Mouse (Mus musculus): ENCODE results near the gene Mmab.
A peak's percentile ranks its signal among the peaks of the same experiment; 100 is the strongest.

Mmab gene

DNA sequence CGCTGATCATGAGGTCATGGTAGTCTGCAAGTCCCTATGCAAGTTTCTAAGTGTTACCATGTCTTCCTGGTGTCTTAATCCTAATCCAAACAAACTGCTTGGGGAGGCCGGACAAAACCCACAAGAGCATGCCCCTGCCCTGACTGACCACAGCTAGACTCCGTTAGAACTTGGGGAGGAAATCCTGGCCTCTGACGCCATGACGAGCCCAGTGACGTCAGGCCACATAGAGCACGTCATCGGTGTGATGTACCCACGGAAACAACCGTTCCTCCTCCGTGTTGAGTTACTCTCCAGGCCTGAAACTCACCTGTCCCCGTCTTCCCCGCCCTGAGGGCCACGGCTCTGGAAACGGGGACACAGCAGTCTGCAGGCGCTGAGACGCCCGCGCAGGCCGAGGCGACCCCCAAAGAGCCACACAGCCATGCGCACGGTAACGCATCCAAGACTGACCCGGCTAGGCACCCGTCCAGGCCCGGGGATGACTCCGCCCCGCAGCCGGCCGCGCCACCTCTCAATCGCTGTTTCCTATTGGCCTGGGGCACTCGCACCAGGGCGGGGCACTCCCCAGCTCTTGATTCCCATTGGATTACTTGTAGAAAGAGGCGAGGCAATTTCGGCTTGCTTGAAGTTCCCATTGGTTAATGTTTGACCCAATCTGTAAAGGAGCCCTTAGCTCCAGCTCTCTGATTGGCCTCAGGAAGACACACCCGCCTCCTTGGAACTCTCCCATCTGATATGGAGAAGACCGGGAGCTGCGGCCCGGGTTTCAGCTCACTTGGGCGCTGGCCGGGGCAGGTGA lies at the start of gene Mmab, which contains the start of gene Mvk:
Gene Mmab (minus strand): TSS at position 495 of the 802 bp plus-strand sequence.
Gene Mvk (plus strand): TSS at position 704 of the 802 bp plus-strand sequence.
- DNase-seq (ENCODE audit: low read depth) = peak; percentile 98

DNA sequence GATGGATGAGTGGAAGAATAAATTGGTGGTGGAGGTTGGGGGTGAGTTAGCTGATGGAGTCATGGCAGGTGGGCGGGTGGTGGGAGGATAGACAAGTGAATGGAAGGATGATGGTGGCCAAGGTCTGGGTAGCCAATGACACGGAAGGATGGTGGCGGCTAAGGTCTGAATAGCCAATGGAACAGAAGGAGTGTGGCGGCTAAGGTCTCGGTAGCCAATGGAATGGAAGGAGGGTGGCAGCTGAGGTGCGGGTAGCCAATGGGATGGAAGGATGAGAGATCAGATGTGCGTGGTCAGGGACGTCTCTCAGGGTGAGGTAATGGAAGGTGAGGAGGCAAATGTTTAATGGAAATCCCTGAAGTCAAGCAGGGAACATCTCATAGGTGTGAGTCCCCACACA lies 46.4 kb upstream of the Mmab start:
- no peak for DNase-seq (ENCODE audit: low read depth)

DNA sequence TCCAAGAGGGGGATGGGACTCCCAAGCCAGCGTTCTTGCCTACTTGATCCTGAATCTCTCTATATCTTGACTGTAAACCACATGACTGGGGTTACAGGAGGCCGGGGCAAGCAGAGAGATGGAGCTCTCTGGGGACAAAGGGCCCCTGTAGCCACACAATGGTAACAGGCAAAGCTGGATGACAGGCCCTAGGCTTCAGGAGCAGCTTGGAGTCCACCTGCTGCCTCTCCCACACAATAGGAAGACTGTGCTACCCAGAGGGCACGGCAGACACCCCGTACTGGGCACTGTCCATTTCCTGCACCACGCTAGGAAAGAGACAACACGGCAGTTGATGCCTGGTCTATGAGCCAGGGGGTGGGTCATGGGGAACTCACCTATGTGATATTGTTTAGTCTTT lies 45.7 kb upstream of the Mmab start:
- DNase-seq (ENCODE audit: low read depth) = no peak

DNA sequence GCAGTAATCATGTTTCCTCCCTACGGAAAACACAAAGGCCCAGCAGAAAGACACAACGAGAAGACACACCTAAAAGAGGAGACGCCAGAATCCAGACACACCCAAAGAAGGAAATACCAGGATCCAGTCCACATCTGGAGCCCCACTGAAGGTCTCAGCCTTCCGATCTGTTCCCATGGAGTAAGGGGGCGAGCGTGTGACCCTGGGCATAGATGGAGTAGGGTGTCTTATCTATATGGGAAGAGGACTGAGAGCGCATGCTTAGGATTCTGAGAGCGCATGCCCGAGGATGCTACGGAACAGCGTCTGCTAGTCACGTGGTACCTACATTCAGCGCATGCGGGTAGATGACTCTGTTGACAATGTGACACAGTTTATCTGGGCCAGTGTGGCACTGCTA lies 41.8 kb upstream of the Mmab start:
- DNase-seq (ENCODE audit: low read depth) = no peak

DNA sequence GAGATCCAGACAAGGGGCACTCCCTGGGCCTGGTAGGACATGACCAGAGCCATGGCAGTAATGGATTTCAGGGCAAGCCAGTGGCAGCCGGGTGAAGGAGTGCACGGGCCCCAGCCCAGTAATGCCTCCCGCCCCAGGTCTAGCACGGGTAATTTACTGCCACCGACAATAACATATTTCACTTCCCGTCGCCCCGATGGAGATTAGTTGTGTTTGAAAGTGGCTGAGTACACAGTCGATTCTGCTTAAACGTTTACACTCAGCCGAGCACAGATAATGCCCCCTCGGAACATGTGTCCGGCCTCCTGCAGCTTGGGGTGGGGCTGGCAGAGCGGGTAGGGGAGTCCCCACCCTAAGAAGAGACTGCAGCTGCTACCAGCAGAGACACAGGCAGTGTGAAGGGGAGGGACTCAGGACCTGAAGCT lies 38.7 kb upstream of the Mmab start:
- DNase-seq (ENCODE audit: low read depth) = no peak

DNA sequence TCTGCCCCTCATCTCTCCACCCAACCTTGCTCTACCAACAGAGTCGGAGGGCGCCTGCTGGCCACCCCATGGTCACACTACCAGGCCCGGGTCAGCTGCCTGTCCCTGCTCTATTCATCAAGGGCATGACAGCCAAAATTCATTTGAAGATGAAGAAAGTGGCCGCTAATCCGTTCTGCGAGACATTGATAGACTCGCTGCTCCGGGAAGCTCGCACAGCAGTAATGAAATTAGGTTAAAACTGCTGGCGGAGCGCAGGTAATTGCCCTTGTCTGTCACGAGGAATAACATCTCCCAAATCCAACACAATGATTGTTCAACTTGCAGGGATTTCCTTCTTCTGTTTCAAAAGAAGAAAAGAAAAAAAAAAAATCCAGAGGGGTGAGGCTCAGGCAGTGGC lies 34.4 kb upstream of the Mmab start:
- no peak for DNase-seq (ENCODE audit: low read depth)

DNA sequence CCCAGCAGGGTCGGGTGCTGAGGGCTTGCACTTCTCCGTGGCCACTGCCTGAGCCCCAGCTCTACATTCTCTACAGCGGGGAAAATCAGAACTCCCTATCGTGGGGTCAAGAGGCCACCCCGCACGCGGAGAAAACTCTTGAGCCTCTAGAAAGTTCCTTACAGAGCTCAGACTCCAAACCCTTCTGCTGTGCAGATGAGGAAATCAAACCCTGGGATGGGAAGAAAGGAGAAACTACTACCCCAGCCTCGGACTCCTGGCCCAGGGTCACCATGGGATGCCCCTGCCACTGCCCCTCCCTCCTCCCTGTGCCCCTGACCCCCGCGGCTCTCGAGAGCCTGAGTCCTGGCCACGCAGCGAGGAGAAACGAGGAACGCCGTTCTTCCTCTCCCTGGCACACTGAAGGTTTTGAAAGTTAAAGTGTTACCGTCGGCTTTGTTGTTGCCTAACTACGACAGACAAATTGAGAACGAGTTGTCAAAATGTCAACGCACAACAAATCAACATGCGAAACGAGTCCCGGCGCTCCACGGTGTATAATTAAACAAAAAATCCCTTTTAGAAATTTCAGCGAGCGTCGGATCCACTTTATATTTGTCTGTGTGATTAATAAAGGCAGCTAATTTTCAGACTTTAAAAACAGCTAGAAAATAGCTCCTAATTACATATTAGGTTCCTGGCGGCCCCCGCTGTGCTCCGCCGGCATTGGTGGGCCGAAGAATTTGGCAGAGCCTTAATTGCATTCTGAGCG lies 31.1 kb upstream of the Mmab start:
- no peak for DNase-seq (ENCODE audit: low read depth)

DNA sequence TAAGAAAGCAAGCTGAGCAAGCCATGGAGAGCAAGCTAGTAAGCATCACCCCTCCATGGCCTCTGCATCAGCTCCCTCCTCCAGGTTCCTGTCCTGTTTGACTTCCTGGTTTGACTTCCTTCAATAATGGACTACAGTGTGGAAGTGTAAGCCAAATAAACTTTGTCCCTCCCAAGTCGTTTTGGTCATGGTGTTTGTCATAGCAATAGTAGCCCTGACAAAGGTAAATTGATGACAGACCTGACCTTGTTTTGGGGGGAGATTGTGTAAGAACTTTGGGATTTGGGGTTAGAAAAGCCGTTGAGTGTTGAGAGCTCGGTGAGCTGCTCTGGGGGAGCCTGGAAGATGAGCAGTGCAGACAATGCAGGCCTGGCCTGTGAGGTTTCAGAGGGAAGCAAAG lies 26.5 kb upstream of the Mmab start:
- no peak for DNase-seq (ENCODE audit: low read depth)

DNA sequence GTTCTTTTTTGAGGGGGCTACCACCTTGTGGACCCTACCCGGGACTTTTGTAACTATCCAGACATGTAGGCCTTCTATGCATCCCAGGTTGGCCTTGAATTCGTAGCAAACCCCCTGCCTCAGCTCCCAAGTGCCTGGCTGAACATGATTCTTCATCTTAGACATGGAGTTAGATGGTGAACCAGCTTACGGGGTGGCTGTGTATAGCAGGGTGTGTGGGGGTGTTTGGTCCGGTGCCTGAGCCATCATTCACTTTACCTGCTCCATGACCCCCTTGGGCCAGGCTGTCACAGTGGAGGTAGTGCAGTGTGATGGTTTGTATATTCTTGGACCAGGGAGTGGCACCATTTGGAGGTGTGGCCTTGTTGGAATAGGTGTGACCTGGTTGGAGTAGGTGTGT lies 24.1 kb upstream of the Mmab start:
- DNase-seq (ENCODE audit: low read depth) = no peak

DNA sequence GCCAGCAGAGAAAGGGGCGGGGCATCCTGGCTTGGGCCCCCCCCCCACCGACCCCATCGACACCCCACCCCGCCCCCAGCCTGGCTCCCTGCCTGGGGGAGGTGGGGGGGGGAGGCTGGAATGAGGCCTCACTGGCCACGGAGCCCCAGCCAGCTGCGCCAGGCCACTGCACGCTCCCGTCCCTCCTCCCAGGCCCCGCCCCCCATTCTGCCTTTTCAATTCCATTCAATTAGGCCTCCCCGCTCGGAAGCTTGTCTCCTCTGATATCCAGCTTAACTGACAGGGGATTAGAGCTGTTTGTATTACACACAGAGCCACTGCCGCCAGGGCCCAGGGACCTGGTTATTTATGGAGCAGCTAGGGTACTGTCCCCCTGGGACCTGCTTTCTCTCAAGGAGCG lies 23.6 kb upstream of the Mmab start:
- DNase-seq (ENCODE audit: low read depth) = peak; percentile 55

DNA sequence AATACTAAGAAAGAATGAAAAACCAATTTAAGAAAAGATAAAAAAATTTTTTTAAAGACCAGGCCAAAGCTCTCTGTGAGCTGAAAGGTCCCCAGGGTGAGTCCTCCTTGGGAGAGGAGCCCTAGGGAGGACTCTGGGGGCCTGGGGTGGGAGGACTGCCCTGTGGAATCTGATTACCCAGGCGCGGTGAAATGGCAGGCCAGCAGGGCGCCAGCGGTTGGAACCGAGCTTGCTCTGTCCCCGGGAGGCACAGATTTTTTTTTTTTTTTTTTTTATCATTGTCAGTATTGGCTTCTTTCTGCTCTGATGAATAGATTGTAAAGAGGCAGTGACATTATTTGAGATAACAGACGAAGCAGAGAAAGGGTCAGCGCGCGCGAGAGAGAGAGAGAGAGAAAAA lies 23.2 kb upstream of the Mmab start:
- DNase-seq (ENCODE audit: low read depth) = no peak

DNA sequence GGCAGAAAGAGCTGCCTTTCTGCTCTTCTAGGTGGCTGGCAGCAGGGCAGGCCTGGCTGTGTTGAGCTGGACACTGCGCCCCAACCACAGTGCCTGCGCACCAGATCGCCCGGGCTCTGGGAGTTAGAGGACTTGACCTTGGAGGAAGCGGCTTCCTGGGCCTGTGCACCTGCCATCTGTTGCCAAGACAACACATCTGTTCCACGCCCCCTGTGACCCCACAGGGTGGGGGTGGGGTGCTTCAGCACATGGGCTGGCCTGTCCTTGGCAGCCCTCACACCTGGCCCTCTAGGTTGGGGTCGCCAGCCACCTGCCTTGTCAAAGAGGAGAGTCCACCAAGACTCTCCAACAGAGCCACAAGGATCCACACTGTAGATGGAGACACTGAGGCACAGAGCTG lies 21.8 kb upstream of the Mmab start:
- no peak for DNase-seq (ENCODE audit: low read depth)

DNA sequence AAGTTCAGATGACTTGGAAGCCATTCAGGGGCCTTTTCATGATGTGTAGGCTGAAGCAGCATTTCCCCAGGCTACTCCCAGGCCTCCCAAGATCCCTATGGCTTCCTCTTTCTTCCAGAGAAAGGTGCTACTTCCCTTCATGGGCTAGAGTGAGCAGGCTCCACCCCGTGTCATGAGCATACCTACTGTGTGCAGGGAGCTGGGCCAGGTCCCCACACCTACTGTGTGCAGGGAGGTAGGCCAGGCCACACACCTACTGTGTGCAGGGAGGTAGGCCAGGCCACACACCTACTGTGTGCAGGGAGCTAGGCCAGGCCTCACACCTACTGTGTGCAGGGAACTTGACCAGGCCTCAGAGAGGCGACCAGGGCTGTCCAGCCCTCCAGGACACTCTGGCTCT lies 20.7 kb upstream of the Mmab start:
- DNase-seq (ENCODE audit: low read depth) = no peak

DNA sequence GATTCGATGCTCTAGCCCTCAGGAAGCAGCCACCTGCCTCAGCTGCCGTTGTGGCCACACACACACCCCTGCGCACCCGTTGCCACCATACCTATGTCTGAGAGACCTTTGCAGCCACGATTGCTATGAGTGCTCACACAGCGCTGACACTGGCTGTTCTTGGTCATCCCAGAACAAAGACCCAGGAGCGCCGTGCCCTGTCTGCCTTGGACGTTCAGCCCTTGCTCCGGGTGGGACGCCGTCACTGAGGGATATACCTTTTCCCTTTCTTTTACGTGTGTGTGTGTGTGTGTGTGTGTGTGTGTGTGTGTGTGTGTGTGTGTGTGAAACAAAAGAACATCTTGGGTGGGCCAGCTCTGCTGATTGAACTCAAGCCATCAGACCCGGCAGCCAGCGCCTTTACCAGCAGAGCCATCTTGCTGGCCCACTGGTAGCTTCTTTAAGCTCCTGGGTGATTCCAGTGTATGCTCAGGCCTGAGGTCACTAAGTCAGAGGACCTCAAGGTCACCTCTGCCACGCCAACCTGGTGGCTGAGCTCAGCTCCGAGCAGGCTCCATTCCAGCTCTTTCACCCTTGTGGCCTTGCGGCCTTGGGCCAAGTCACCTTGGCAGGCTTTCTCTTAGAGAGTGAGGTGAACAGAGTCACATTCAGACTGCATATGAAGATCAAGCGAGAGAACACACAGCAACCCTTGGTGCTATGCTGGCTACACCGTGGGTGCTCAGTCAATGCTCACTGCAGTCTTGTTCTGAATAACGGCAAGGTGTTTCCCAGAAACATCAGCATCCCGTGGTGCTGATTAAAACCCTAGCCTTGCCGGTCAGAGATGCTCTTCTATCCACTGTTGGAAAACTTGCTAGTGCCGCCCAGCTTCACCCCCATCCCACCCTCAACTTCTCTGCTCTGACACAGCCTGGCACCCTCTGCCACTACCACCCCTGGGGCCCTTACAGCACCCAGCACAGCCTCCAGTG lies 18.5 kb upstream of the Mmab start:
- DNase-seq (ENCODE audit: low read depth) = no peak

DNA sequence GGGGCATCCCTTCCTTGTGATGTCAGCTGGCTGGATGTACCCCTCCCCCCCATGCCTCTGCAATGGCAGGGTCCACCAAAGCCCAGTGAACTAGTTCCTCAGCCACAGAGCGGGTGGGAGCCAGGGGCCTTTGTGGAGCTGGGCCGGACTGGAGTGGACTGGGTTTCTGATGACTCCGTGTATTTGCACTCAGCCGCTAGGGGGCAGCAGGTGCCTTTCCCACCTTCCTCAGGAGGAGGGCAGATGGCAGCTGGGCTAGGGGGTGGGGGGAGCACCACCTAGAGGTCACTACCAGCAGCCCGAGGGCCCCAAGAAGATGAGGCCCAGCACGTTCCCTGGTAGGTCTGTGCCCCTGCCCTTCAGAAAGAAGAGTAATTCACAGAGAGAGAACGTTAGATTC lies 17.4 kb upstream of the Mmab start:
- peak; percentile 85 for DNase-seq (ENCODE audit: low read depth)

DNA sequence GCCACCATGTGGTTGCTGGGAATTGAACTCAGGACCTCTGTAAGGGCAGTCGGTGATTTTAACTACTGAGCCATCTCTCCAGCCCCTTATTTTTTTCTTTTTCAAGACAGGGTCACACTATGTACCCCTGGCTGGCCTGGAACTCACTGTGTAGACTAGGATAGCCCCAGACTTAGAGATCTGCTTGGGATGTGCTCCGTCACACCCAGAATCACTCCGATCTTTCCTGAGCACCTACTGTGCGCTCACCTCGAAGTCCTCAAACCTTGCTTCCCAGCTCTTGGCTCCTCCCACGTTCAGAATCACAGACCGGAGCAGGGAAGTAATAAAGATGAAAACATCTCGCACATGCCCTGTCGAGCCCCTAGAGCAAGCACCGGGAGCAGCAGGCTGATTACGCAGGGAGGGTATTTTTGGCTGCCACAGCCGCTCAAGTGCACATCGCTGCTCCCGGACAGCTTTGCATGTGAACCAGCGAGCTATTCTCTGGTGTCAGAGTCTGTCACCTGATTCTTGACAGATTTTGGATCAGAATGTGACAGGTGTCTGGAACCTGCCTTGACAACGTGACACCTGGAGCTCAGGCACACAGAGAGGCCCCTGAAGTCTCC lies 13.2 kb upstream of the Mmab start:
- no peak for DNase-seq (ENCODE audit: low read depth)

DNA sequence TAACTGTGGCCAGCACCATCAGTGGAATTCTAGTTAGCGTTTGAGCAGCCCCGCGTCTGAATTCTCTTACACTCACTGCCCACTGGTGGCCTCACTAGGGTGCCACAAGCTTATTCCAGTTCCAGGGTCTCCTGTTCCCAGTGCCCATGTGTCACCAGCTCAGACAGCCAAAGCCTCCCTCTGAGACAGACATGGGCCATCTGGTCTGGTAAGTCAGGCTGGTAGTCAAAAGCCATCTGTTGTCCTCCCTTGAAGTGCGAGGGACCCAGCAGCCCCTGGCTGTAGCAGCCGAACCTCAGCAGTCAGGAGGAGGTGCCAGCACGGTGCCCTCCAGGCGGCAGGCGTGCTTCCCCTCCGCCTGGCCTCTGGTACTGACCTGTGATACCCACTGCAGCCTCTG lies 12.4 kb upstream of the Mmab start:
- DNase-seq (ENCODE audit: low read depth) = no peak

DNA sequence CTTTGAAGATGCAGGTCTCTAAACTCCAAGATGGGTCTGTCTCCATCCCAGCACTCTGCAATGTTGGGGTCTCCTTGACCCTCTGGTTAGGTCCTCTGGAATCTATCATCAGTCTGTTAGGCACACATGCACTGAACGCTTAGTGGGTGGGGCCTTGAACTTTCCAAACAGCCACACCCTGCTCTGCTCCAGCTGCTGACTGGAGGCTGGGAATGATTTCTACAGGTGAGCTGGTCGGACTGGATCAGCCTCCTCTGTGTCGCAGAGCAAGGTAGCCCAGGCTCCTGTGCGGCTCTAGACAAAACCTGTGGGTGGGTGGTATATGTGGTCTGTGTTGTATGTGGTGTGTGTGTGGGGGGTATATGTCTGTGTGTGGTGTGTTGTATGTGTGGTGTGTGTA lies 5.2 kb upstream of the Mmab start:
- no peak for DNase-seq (ENCODE audit: low read depth)

DNA sequence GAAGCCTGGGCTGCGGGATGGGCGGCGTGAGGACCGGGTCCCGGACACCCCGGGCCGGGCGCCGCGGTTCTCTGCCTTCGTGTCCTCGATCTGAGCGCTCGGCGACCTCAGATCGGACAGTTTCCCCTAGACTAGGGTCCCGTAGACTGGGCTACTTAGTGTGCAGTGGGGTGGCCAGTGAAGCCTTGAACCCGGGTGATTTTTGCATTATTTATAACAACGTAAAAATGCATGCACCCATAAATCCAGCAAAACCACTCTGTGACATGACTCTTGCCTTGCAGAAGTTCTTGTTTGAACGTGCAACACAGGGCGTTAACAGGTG lies 470 bp upstream of the Mmab start:
- DNase-seq (ENCODE audit: low read depth) = no peak

DNA sequence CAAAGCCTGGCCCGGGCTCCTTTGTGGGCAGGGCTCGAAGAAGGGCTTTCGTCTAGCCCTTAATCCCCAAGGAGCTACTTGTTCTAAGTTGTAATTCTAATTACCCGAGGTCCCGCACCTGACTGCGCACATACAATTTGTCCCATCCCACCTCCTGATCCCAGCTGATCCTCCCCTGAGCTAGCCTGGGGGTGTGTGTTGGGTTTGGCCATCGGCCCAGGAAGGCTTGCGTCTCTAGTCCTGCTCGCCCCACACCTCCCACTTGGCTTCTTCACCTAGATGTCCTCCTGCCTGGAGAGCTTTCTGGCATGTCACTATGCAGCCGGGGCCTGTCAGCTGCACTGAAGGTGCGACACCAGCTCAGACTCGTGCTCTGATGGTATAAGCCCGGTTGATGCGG lies 8.3 kb downstream of the Mmab start:
- DNase-seq (ENCODE audit: low read depth) = no peak

DNA sequence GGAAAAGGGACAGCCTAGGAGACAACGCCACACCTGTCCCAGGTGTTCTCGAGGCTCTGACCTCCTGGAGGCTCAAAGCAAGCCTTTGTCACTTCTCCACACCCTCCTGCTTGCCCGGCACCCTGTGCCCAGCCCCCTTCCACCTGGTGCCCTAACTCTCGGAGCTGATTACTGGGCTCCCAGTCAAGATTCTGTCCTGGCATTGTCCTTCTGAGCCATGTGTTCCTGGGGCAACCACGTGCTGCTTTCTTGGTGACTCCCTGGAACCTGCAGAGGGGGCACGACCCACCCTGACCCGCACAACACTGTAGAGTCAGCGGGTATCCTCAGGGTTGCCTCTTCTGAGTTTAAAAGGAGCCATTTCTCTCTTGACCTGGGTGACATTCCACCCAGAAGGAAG lies 9.5 kb downstream of the Mmab start:
- DNase-seq (ENCODE audit: low read depth) = no peak

DNA sequence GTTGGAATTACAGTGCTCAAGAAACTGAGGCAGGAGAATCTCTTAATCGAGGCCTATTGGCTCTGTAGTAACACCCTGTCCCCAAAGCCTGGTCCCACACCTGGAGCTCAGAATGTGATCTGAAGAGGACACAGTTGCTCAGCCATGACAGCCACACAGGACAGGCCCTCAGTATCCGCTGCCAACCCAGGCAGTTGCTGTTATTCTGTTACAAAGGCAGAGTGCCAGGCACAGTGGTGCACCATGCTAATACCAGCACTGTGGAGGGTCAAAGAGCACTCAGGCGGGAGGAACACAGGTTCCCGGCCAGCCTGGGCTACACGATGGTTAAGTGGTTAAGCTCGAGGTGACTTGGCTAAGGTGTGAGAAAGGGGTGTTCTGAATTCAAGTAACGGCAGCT lies 14.1 kb downstream of the Mmab start:
- DNase-seq (ENCODE audit: low read depth) = no peak
